Mouse (Mus musculus) cerebral cortex, adult 2 months (tissue): ENCODE results near the gene Ptges3l.

Source experiments
- WGBS: fragments of 180-500 bp; shearing (Covaris S2); methylation state at CpG from one replicate; pipeline ENCODE4 v1.1.7; 2018; 5-methylcytosine and 5-hydroxymethylcytosine counted together

Gene Ptges3l

DNA sequence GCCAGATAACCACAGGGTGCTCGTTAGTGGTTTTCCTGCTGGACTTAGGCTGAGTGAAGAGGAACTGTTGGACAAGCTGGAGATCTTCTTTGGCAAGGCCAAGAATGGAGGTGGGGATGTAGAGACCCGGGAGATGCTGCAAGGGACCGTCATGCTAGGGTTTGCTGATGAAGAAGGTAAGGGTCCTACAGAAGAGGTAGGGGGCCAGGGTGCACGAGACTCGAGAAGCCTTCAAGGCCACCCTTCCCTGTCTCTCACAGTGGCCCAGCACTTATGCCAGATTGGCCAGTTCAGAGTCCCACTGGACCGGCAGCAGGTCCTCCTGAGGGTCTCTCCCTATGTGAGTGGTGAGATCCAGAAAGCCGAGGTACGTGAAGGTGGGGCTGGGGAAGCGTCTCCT, 32.5 kb upstream of the Ptges3l start:
- 92% methylated on average over 9 of the region's 9 CpGs for WGBS

DNA sequence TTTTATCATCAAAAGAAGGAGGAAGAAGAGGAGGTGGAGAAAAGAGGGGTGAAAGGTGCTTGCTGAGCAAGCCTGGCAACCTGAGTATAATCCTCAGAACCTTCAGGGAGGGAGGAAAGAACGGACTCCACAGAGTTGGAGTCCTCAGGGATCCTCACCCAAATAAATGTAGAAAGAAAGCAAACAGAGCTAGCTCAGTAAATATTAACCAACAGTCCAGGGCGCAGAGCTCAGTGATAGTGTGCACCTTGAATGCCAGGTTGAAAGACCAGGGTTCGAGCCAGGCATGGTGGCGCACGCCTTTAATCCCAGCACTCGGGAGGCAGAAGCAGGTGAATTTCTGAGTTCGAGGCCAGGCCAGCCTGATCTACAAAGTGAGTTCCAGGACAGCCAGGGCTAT, 30.5 kb upstream of the Ptges3l start:
- WGBS = 96% methylated on average over 7 of the region's 7 CpGs

DNA sequence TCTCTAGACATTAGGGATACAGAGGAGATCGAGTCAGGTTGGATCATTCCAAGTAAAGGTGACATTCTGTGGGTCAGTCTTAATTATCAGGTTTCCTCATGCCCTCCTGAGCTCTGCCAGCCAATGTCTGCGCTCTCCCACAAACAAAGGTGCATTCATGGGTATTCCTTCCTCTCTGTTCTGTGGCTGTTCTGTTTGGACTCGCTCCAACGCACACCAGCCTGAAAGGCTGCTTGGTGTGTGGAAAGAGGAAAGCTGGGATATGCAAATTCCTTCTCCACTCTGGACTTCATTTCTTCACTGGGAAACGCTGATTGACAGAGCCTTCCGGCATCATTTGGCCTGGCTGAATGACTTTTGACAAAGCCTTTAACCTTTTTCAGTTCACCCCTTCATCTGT, 29.6 kb upstream of the Ptges3l start:
- whole genome bisulfite sequencing = 31% methylated on average over 6 of the region's 6 CpGs

DNA sequence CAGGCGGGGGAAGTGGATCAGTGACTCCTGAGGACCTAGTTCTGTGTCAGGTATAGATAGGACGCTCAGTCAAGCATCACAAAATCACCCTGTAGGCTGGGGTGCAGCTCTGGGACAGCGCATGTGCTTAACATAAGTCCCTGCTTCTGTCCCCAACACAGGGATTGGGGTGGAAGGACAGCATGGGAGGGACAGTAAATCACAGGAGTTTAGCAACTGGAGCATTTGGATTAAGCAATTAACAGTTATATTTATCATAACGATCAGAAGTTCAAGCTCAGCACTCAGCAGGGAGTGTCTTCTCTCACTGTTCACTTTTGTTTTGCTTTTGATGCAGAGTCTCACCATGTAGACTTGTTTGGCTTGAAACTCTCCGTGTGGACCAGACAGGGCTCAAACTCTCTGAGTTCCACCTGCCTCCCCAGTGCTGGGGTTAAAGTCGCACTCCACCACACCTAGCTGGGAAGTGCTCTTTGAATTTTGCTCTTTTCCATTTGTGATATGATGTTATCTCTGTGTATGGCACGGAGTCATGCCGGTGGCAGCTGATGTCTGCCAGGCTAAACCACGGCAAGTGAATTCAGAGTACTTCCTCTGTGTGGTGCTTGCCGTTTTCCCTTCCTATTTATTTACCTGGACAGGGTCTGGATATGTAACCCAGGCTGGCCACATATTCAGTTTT, 27.1 kb upstream of the Ptges3l start:
- 63% methylated on average over 10 of the region's 10 CpGs for WGBS

DNA sequence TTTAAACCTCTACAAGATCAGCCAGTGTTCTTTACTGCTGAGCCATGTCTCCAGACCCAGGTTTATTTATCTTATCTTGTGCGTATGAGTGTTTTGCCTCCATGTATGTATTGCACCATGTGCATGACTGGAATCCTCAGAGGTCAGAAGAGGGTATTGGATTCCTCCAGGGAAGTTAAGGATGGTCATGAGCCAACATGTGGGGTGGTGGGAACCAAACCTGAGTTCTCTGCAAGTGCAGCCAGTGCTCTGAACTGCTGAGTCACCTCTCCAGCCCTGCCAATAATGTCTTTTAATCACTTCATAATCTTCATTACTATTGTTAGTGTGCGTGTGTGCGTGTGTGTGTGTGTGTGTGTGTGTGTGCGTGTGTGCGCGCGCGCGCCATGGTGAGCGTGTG, 26.4 kb upstream of the Ptges3l start:
- WGBS = 94% methylated on average over 10 of the region's 10 CpGs

DNA sequence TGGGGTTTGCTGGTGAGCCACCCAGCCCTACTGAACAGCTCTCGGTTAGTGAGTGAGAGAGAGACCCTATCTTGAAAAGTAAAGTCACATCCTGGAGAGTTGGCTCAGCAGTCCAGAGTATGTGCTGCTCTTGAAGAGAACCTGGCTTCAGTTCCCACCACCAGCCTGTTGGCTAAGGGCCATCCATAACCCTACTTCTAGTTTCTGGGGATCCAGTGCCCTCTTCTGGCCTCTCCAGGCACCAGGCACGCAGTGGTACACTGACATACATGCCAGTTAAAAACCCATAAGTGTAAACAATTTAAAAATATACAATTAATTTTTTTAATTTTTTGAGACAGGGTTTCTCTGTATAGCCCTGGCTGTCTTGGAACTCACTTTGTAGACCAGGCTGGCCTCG, 25.3 kb upstream of the Ptges3l start:
- WGBS = 85% methylated on average over 3 of the region's 3 CpGs

DNA sequence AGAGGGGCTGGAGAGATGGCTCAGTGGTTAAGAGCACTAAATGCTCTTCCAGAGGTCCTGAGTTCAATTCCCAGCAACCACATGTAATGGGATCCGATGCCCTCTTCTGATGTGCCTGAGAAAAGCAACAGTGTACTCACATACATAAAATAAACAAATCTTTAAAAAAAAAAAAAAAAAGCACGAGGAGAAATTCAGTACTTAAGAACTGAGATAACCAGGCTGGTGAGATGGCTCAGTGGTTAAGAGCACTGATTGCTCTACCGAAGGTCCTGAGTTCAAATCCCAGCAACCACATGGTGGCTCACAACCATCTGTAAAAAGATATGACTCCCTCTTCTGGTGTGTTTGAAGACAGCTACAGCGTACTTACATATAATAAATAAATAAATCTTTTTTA, 24.5 kb upstream of the Ptges3l start:
- WGBS = 78% methylated on average over 4 of the region's 4 CpGs

DNA sequence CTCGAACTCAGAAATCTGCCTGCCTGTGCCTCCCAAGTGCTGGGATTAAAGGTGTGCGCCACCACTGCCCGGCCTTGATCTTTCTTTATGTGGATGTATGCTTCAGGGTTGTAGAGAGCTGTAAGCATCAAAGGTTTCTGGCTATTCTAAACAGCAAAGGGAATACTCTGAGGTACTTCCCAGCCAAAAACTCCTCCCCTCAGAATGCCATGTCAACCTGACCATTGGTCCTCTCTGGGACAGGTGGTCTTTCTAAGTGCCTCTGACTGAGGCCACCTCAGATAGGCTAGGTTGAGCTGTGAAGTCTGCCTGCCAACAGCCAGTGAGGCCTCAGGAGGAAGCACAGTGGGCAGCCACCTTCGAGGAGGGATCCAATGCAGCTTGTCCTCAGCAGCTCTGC, 23.8 kb upstream of the Ptges3l start:
- WGBS = 81% methylated on average over 4 of the region's 4 CpGs

DNA sequence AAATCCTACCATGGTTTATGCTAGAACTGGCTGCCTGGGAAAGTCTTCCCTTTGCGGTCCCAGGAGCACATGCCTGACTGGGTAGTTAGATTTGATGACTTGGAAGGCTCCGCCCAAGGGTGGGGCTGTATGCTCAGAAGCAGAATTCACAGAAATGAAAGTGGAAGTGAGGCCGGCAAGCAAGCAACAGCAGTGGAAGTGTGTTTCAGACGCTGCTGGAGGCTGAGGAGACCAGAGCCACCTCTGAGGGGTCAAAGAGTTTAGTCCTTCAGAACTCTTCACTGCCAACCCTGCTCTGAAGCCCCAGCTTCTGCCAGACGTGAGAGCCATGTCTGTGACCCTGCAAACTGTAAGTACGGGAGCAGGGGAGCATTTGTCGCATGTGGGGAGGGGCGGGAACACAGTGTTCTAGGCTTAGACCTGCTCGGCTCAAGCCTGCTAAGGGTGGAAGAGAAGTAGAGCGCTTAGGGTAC, 23.2 kb upstream of the Ptges3l start, which contains the start of gene Ifi35:
TSS of gene Ifi35 (plus strand) at position 134 of the 473 bp plus-strand sequence.
- whole genome bisulfite sequencing = 46% methylated on average over 10 of the region's 10 CpGs

DNA sequence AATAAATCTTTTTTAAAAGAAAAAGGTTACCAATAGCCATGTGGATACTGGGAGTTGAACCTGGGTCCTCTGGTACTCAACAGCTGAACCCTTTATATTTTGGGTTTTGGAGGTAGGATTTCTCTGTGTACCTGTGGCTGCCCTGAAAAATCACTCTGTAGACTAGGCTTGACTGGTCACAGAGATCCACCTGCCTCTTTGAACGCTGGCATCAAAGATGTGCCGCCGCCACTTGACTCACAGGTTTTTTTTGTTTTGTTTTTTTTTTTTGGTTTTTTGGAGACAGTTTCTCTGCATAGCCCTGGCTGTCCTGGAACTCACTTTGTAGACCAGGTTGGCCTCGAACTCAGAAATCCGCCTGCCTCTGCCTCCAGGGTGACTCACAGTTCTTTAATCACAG, 22.7 kb upstream of the Ptges3l start:
- 79% methylated on average over 5 of the region's 5 CpGs for WGBS

DNA sequence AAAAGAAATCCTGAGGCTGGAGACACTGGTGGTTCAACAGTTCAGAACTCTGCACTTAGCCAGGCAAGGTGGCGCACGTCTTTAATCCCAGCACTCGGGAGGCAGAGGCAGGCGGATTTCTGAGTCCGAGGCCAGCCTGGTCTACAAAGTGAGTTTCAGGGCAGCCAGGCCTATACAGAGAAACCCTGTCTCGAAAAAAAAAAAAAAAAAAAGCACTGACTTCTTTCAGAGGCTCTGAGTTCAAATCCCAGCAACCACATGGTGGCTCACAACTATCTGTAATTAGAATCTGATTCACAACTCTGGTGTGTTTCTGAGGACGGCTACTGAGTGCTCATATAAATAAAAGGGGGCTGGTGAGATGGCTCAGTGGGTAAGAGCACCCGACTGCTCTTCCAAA, 21.7 kb upstream of the Ptges3l start:
- 88% methylated on average over 8 of the region's 8 CpGs for WGBS

DNA sequence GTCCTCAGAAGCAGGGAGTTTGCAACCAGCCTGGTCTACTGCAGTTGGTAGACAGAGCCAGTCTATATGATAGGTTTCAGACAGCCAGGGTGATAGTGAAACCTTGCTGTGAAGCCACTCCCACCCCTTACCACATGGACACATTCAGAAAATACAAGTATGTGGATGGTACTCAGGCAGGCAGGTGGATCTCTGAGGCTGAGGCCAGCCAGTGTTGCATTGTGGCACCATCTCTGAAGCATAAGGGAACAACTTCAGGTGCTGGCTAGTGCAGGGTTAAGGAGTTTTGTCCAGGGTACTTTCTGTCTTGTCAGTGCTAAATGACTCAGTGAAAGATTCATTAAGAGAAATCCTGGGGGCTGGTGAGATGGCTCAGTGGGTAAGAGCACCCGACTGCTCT, 21.2 kb upstream of the Ptges3l start:
- WGBS = 54% methylated on average over 1 of the region's 1 CpGs

DNA sequence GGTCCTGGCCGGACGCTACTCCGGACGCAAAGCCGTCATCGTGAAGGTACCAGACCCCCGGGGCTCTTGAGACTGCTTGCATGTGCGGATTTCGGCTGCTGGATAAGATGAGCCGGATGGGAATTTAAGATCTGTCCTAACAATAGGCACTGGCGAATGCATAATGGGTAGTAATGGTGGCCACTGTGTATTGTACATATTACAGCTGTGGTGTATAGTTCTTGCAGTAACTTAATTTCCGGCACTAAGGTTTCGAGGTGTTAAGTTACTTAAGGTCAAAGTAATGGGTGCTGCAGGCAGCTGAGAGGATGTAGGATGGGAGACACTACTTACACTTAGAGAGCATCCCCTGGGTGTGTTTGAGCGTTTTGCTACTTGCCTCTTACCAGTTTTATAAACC, 17.6 kb upstream of the Ptges3l start:
- WGBS = under 1% methylated on average over 14 of the region's 14 CpGs

DNA sequence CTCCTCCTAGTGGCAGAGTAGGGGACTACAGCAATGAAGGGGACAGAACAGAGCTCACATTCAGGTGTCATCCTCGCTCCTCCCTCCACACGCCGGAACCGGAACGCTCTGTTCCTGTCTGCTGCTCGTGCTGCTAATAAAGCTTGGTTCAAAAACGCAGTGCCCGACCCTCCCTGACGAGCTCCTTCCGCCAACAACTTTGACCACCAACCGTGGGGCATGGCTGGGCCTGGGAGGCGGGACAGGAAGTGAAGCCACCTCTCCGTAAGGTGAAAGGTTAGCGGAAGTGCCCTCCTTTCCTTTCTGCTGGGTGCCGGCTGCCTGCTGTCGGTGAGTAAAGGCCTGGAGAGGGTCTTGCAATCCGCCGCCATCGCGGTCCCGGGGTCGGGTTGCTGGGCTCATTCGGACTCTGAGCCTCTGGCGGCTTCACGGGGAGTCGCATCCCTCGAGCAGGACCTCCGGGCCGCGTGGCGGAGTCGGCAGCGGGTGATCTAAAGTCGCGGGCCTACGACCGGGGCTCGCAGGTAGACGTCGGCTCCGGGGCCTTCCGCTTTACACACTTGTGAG, 17.1 kb upstream of the Ptges3l start, which contains the start of gene Rpl27:
TSS of gene Rpl27 (plus strand) at position 172 of the 567 bp plus-strand sequence.
- under 1% methylated on average over 42 of the region's 42 CpGs for WGBS

DNA sequence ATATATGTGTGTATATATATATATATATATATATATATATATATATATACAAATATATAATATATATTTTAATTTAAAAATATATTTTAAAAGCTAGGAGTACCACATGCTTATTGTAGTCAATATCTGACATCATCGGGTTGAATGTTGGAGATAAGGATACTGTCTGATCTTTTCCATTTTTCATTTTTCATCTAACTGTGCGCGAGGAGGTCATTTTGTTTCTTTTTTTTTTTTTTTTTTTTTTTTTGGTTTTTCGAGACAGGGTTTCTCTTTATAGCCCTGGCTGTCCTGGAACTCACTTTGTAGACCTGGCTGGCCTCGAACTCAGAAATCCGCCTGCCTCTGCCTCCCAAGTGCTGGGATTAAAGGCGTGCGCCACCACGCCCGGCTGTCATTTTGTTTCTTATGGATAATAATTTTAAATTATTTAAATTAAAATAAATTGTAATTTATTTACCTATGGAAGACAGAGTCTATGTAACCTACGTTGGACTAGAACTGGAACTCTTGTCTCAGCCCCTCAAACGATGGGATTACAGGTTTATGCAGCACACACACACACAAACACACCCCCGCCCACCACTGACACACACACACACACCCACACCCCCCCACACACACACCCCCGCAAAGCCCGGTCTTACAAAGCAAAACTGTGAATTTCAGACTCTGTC, 16.5 kb upstream of the Ptges3l start:
- WGBS = 35% methylated on average over 15 of the region's 15 CpGs

DNA sequence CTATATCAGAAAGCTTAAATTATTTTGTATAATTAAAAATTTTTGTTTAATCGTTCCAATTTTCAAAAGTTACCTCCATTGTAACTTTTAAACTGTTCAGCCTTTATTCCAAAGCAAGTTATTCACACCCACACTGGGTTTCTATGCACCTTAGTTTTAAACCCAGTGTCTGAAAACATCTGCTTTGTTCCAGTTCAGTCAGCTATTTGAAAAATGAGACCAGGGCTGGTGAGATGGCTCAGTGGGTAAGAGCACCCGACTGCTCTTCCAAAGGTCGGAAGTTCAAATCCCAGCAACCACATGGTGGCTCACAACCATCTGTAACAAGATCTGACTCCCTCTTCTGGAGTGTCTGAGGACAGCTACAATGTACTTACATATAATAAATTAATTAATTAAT, 12.9 kb upstream of the Ptges3l start:
- 58% methylated on average over 3 of the region's 3 CpGs for WGBS

DNA sequence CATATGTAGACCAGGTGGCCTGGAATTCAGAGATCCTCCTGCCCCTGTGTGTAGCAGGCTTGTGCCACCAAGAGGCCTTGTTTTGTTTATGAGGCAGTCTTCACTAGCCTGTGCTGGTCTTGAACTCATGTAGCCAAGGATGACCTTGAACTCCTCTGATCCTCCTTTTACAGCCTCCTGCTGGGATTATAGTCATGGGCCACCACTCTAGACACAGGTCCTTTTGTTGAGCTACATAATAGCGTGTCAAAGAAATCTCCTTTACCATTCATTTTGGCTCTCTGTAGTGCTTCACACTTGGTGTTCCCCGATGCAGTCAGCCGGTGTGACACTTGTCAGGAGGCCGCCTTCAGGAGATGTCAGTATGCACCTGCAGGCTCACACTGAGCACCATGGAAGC, 11.8 kb upstream of the Ptges3l start:
- 67% methylated on average over 4 of the region's 4 CpGs for WGBS

DNA sequence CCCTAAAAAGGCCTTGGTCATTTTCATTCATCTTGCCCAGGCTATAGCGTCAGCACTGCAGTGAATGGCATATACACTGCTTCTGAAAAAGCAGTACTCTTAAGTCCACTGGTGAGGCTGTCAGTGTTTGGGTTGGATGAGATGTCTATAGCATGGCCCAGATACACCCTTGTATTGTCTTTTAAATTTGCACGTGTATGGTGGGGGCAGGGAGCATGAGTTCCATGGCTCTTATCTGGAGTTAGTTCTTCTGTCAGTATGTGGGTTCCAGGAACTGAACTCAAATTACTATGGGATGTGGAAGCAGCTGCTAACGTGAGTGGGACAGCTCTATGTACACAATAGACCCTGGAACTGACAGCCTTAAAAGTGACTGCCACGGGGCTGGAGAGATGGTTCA, 10.7 kb upstream of the Ptges3l start:
- 78% methylated on average over 4 of the region's 4 CpGs for WGBS

DNA sequence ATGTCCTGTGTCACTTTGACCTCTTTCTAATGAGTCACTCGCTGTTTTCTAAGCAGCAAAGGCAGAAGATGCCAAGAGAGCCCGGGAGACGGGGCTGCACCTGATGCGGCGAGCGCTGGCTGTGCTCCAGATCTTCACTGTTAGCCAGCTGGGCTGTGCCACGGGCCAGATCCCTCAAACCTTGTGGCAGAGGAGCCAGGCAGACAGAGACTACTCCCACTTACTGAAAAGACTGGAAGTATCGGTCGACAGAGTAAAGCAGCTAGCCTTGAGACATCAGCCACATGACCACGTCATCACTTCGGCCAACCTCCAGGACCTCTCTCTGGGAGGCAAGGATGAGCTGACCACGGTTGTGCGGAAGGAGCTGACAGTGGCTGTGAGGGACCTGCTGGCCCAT, 8.3 kb upstream of the Ptges3l start:
- WGBS = 60% methylated on average over 13 of the region's 13 CpGs

DNA sequence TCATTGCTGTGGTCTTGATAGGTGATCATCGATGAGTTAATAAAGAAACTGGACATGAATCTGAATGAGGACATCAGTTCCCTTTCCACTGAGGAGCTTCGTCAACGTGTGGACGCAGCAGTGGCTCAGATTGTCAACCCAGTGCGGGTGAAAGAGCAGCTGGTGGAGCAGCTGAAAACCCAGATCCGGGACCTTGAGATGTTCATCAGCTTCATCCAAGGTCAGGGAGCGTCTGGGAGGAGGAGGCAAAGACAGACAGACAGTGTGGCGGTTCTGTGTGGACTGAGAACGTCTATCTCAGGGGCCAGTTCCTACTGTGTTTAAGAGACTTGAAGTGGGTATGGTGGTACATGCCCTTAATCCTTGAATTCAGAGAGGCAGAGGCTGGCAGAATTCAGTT, 6.2 kb upstream of the Ptges3l start:
- WGBS = 91% methylated on average over 9 of the region's 9 CpGs

DNA sequence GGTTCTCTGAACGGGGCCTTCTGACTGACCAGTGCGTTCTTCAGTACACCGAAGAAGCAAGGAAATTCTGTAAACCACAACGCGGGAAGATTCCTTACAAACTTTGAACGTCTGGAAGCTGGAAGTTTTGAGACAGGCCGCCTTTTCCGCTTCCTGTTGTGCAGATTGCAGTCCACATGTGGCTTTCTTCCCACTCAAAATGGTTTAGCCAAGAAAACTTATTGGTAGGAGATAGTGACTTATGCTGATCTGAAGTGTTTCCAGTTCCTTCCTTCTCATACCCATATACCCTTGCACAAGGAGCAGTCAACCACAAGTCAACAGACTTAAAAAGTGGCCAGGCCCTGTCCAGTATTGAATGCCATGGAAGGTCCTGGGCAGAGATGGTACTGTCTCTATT, 1.0 kb upstream of the Ptges3l start:
- 42% methylated on average over 8 of the region's 8 CpGs for WGBS

DNA sequence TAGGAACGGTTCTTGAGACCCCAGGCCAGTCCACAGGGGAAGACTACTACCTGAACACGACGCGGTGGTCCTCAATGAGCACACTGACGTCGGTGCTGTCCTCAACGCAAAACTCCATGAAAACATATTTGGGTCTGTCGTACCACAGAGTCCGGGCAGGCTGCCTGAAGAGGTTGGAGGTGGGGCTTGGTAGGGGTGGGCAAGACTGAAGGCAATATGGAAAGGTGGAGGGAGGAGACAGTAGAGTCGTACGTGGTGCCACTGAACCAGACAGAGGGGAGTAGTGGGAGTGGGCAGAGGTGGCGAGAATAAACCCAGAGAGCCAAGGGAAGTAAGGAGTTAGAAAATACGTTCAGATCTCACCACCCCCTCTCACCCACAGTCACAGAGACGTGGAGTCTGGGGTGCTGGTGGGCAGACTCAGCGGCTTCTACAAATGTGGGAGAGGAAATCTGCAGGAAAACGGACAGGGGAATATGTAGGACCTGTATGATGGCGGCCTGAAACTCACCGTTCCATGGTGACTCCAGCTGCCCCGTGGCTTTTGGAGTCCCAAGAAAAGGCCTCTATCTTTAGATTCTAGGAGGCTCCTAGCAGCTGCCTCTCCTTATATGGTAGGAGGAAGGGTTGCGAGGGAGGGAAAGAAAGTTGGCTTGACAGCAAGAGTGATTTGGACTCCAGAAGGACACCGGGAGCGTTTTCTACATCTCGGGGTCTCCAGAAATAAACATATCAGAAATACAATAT, 855 bp downstream of the Ptges3l start, which contains the start of gene Gm27029:
TSS of gene Gm27029 (minus strand) at position 692 of the 747 bp plus-strand sequence.
- 5% methylated on average over 23 of the region's 23 CpGs for WGBS
